Mouse (Mus musculus): ENCODE measurements around the gene Rasl11b. TPM values are rescaled to one million over a fixed set of nuclear protein-coding genes. Genes with fewer than 3 reads are reported as not detected.

Gene Rasl11b
- total RNA-seq, 2 experiments from 2014 or later, result 71.9 to 73.4 TPM

- DNase-seq, result no peak
Measured at GRCm38 (mm10) chr5:74188886-74189285, 6.2 kb upstream of the Rasl11b start.

GRCm38 (mm10) chr5:74189484-74190160 lies 5.5 kb upstream of the Rasl11b start:
- DNase-seq, result no peak

DNA sequence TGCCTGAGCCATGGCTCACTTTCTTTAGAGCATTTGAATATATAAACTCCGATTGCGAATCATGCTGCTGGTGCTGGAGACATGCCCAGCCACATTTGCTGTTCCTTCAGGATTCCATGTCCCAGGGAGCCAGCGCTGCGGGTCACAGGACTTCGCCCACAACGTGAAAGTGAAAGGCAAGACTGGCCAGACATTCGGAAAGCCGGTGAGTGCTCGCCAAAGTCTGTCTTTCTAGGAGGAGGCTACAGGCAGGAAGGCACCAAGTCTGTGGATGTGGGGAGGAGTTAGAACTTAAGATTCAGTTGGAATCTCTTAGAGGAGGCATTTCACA lies 5.0 kb upstream of the Rasl11b start:
- peak; percentile 55 for DNase-seq

DNA sequence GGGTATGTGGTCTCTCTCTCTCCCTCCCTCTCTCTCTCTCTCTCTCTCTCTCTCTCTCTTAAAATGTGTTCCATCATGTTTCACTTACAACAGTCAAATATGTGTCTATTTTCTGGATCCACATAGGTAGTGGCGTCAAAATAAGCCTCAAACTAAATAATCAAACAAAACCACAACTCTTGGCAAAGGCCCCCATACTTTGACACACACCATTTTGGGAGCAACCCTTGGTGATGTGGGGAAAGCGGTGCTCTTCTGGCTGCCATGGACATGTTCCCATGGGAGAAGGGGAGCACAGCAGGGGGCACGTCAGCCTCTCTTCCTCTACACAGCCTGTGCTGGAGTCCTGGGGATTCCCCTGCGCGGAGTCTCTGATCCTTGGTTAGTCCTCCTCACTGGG lies 4.2 kb upstream of the Rasl11b start:
- no peak for DNase-seq

DNA sequence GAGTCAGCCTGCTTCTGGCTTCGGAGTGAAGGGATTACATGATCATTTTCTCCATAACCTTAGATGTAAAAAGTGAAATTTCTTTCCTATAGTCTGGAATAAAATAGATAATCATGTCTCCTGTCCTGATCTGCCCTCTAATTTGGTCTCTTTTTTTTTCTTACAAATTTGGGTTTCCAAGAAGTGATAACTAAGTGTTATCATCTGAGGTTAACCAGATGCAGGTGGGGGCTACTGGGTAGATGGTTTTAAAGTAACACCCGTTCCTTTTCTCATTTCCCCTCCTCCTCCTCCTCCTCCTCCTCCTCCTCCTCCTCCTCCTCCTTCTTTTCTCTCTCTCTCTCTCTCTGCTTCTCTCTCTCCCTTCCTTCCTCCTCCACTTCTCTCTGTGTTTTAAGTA lies 2.1 kb upstream of the Rasl11b start:
- no peak for DNase-seq

DNA sequence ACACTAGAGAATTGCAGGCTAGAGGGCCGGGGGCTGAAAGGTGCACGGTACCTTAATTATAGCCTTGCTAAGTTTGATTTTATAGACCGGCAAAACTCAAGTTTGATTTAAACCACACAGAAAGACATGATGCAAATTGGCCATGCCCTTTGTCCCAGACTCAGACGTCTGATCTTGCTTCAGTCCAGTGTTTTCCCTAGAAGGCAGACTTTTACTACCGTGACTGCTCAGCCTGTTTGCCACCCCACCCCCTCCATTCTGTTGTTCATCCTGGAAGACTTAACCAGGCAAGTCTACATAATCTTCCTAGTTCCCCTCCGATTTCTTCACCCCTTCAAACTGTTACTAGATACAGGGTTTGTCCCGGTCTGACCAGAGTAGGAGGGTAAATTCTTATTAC lies 1.5 kb upstream of the Rasl11b start:
- DNase-seq, result no peak

- DNase-seq, result no peak
Measured at GRCm38 (mm10) chr5:74194027-74194840, 852 bp upstream of the Rasl11b start.

DNA sequence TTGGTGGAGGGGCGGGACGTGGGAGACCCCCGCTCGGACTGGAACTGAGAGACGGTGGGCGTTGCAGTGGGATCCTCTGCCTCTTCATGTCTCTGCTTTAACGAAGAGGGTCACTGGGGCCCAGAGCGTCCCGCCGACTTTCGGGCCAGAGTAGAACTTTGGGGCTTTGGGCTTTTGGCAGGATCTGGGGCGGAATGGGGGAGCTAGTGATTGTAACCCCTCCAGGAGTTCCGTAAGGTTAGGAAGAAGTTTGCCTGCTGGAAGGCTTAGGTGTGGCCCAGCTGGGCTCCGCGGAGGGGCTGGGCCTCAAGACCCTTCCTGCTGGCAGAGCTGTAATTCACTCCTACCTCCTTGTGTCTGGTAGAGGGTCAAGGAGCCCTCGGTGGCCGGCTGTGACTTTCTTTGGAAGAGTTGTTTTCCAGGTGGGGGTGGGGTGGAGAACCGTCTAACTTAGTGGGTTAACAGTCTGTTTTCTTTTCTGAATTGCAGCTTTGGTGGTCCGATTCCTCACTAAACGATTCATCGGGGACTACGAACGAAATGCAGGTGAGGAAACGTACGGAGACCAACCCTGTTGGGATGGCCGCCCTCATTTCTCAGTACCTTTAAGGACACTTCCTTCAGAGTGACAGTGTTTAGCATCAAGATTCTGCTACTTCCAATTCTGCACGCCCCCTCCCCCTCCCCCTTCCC lies 674 bp downstream of the Rasl11b start:
- no peak for DNase-seq

DNA sequence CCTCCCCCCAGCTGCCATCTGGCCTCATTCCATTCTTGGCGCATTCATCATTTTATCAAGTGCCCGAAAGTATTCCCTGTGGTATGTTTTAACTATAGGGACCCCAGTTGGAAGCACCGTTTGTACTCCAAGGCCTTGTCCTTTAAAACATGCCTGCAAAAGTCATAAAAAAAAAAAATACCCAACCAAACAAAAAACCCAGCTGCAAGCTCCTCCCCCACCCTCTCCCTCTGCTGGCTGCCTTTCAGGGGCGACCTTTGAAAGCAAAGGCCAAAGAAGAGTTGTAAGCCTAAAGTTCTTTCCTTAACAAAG lies 1.2 kb downstream of the Rasl11b start:
- peak; percentile 60 for DNase-seq

DNA sequence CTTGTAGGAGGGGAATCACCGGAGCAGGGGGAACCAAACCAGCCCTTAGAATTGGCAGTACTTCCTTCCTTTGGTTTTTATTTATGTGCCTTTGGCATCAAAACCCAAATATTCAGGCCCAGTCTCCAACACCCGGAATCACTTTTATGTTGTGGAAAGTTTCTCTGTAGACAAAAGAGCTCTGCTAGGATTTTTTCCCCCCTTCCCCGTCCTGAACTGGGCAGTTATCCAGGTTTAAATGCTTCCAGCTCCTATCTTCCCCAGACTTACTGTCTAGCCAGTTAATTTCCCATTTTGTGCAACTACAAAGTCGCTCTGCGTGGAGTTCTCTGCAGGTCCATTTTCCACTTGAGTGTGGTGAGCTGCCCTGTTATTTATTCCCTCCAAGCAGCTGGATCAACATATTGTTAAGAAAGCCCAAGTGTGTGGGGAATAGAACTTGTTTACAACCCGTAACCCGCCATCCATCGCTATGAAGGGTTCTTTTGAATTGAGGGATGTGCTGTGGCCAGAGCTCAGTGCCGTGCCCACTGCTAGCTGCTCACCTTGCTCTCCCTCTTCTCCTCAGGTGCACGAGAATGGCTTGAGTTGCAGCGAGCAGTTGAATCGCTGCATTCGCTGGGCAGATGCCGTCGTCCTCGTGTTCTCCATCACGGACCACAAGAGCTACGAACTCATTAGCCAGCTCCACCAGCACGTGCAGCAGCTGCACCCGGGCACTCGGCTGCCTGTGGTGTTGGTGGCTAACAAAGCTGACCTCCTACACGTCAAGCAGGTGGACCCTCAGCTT lies 2.6 kb downstream of the Rasl11b start:
- peak; percentile 49 for DNase-seq

- no peak for DNase-seq
Measured at GRCm38 (mm10) chr5:74198446-74198845, 3.4 kb downstream of the Rasl11b start.

DNA sequence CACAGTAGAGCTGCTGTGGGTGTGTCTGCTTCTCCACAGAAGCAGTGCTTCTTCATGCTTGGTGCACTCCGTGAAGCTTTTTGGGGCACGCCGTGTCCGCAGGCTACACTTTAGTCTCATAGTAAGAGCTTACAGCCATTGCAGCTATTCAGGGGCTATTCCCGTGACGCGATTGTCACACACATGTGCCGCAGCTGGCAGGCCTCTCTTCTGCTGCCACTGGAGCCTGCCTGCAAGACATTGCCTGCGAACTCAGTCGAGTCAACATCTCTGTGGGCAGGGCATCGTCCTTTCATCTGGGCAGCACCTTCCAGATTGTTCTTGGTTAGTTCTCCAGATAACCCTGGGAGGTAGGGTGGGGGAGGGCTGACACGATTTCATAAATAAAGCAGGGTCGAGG lies 4.7 kb downstream of the Rasl11b start:
- no peak for DNase-seq

- no peak for DNase-seq
Measured at GRCm38 (mm10) chr5:74200481-74200880, 5.4 kb downstream of the Rasl11b start.

DNA sequence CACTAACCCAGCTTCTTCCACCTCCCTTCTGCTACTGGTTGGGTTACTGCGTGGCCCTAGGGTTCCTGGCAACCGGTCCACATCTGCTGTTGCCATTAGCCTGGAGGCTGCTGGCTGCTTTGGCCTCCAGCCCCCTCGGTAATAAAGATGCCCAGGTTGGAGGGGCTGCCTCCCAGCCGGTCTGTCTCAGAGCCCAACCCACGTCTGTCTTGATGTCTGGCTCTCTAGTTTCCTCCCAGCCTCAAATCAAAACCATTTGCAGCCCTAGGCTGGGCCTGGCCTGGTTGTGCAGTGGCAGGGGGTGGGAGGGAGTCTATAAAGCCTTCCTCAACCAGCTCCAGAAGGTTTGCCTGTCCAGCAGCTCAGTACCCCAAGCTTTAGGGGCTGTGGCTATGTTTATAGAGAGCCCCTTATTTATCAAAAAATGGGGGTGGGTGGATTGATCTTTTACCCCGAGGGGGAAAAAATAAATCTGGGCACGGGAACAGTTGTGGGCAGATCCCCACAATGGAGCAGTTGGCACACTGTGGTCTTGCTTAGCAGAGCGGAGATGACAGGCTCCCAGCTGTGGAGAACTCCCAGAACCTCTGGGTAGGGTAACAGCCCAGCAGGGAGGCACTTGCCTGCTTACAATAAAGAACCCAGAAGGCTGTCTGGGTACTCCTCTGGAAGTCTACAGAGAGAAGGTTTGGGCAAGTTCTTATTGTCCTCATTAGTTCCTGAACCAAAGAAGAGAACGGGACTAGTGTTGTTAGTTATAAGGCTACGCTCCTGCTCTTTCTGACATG lies 6.7 kb downstream of the Rasl11b start:
- no peak for DNase-seq

- no peak for DNase-seq
Measured at GRCm38 (mm10) chr5:74202515-74202914, 7.4 kb downstream of the Rasl11b start.

DNA sequence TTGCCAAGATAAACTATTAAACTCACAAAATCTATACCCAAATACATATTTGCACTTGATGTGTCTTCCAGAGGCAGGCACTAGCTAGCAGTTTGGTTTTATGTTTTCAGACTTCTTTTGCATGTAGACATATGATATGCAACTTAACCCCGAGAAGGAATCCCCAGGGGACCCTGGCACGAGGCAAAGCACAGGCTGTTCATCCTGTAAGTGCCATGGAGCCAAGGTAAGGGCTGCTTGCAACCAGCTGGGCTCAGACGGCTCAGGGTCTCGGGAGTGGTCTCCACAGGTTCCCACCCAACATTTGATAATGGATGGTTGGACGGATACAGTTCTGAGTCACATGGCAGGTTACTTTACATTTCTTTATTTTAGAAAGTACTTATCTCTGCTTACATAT lies 9.4 kb downstream of the Rasl11b start:
- no peak for DNase-seq

DNA sequence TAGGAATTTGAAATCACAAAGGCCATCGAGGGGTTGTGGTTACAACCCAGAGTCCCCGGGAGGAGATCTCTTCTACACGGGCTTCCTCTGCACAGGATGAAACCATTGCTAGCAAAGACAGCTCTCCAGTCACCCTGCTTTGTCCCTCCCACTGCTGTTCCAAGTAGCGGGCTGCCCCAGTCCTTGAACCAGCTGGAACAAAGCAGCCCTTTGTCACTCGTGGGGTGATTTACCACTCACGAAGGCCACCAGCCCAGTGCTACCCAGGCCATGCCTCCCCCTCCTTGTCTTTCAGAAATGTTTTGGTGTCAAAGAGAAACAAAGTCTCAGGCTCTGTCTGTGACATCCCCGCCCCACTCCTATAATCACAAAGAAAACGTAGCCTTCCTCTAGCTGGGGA lies 10.4 kb downstream of the Rasl11b start:
- no peak for DNase-seq

DNA sequence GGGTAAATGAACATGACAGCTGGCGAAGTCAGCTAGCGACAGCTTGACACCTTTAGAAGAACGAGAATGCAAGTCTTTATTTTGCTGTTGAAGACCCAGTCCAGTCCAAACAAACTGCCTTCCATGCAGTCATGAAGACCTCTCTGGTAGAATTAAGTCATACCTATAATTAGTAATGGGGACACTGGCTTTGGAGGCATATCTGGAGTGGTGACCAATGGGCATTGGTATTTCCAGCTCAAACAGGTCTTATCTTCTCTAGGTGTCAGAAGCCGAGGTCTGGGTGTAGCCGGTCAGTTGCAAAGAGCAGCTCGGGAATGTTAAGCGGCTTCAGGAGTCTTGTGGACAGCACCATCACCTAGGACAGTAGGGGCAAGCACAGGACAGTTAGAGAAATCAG lies 11.0 kb downstream of the Rasl11b start:
- peak; percentile 57 for DNase-seq

DNA sequence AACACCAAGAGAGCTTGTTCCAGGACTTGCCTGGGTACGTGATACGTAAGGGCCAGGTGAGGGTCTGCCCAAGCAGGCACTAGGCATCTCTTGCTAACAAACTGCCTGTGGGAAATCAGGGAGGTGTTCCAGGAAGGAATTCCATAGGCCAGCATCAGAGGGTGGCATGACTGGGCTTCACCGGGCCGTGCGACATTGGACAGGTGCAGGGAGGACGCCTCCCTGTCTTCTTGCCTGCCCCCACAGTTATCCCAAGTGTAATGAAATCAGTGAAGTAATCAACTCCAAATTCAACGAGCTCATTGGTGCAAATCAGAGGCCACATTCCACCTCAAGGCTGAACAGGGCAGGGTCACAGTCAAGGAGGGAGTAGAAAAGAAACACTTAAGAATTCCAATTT lies 11.6 kb downstream of the Rasl11b start:
- no peak for DNase-seq

DNA sequence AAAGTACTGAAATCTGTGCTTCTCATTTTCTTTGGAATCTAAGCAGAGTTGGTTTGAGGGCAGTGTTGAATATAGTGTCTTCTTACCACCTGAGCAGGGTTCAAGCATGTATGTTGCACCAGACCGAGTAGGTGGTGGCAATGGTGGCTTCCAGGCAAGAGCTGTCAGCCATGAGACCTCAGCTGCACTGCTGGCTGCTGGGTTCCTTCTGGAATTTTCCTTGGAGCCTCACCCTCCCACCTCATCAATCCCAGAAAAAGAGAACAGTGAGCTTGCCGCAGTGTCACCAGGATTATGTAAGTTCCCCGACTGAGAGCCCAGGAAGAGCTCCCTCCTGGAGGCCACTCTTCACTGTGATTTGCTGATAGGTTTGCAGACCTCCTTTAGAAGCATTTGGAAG lies 12.1 kb downstream of the Rasl11b start:
- DNase-seq, result no peak

DNA sequence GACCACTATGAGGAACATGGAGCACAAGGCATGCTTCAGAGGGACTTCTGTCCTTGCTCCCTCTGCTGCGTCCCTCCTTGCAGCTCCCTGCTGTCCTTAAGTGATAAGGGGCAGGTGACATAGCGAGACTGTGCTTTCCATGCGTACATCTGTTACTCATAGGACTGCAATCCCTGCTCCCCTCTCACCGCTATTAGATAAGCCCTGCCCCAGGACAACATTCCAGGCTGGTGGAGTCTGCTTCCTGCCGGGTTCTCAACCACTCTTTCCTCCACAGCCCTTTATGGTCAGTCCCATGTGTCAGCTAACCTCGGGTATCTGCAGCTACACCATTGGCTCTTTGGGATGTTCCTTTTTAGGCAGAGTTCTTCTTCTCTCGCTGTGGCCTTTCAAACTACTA lies 13.4 kb downstream of the Rasl11b start:
- no peak for DNase-seq

DNA sequence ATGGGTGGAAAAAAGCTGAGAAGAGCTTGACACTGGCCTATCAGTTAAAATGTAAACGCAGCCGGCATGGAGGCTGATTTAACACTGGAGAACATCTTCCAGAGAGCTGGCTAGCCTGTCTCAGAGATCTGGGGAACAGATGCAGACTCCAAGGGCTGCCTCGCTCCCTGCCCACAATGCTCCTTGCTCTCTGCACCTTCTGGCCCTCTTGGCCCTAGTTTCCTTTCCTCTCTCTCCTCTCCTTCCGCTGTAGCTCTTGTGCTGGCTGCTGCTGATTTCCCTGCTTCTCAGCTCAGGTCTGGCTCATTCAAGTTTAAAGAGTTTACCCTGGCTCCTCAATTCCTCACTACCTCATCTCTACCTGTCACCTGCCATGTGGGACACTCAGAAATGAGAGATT lies 14.6 kb downstream of the Rasl11b start:
- DNase-seq, result no peak
